ENCODE assay signal across 32 mouse cellular contexts in genomic region chr5:38827310-38827709, GRCm38 (mm10). TPM values are rescaled to one million over a fixed set of nuclear protein-coding genes. Genes with fewer than 3 reads are reported as not detected.
"Had no signal": no experiment of that assay in that cellular context is flagged by ENCODE, and none has a peak within 500 bp of the region (broad histone marks: within the 10 kb centered on the region; RNA-seq: fewer than 3 reads in every experiment).

No protein-coding gene starts in this region.

- H3K27ac ChIP-seq: embryonic facial prominence, embryonic 10.5 days; embryonic facial prominence, embryonic 12.5 days; embryonic facial prominence, embryonic 13.5 days; embryonic facial prominence, embryonic 15.5 days; forebrain, embryonic 10.5 days; forebrain, embryonic 12.5 days; forebrain, embryonic 13.5 days; forebrain, embryonic 15.5 days; gastrocnemius, adult 2 months; heart, adult 2 months; heart, embryonic 10.5 days had no signal

- H3K4me3 ChIP-seq: embryonic facial prominence, embryonic 10.5 days; embryonic facial prominence, embryonic 12.5 days; embryonic facial prominence, embryonic 13.5 days; embryonic facial prominence, embryonic 15.5 days; erythroblast, embryonic 14.5 days; forebrain, embryonic 10.5 days; forebrain, embryonic 12.5 days; forebrain, embryonic 13.5 days; forebrain, embryonic 15.5 days; gastrocnemius, adult 2 months; heart, adult 2 months; heart, embryonic 10.5 days had no signal

- H3K27me3 ChIP-seq: embryonic facial prominence, embryonic 12.5 days; embryonic facial prominence, embryonic 13.5 days; embryonic facial prominence, embryonic 15.5 days; forebrain, embryonic 12.5 days; forebrain, embryonic 13.5 days; forebrain, embryonic 15.5 days had no signal

- ATAC-seq: forebrain, embryonic 13.5 days; forebrain, embryonic 14.5 days; forebrain, embryonic 15.5 days; forebrain, embryonic 16.5 days; forebrain, postnatal 0 days had no signal

- H3K36me3 ChIP-seq: embryonic facial prominence, embryonic 10.5 days; embryonic facial prominence, embryonic 12.5 days; embryonic facial prominence, embryonic 13.5 days; embryonic facial prominence, embryonic 15.5 days; forebrain, embryonic 10.5 days; forebrain, embryonic 12.5 days; forebrain, embryonic 15.5 days; heart, embryonic 10.5 days had no signal

- H3K4me1 ChIP-seq: embryonic facial prominence, embryonic 10.5 days; embryonic facial prominence, embryonic 12.5 days; embryonic facial prominence, embryonic 13.5 days; embryonic facial prominence, embryonic 15.5 days; forebrain, embryonic 12.5 days; forebrain, embryonic 13.5 days; forebrain, embryonic 15.5 days; heart, embryonic 10.5 days had no signal

- DNase-seq: cerebellum, adult 8-10 months; cerebellum, adult 9-10 months; cerebellum, adult 9-11 months; cerebellum, postnatal 10 days; cerebellum, postnatal 36 days; embryo, embryonic 11 days; forebrain, postnatal 0 days; gastrocnemius, adult 2 months; gastrocnemius, postnatal 10 days; gastrocnemius, postnatal 14 days; gastrocnemius, postnatal 25 days; gastrocnemius, postnatal 36 days; heart, adult 2 months had no signal

RNA-seq across cellular contexts. Expression of gene Clnk, which starts 49.3 kb away (rescaled TPM):
- total RNA-seq: gastrocnemius, adult 18-20 months; gastrocnemius, adult 2 months; gastrocnemius, adult 8-10 months; gastrocnemius, postnatal 10 days; gastrocnemius, postnatal 14 days; gastrocnemius, postnatal 25 days; gastrocnemius, postnatal 36 days; gastrocnemius, postnatal 4 days; heart, adult 2 months; heart, adult 8-10 months had no signal
- polyA plus RNA-seq: embryonic facial prominence, embryonic 11.5 days; embryonic facial prominence, embryonic 13.5 days; erythroblast, embryonic 14.5 days; forebrain, embryonic 10.5 days; forebrain, embryonic 12.5 days; gonadal fat pad, adult 2 months; heart, embryonic 10.5 days; heart, embryonic 11.5 days had no signal
